Mouse (Mus musculus): ENCODE measurements around the gene Auts2. TPM values are rescaled to one million over a fixed set of nuclear protein-coding genes. Genes with fewer than 3 reads are reported as not detected.

Gene Auts2
- polyA plus RNA-seq, 1 experiment from 2014 or later, result 34.5 TPM

DNA sequence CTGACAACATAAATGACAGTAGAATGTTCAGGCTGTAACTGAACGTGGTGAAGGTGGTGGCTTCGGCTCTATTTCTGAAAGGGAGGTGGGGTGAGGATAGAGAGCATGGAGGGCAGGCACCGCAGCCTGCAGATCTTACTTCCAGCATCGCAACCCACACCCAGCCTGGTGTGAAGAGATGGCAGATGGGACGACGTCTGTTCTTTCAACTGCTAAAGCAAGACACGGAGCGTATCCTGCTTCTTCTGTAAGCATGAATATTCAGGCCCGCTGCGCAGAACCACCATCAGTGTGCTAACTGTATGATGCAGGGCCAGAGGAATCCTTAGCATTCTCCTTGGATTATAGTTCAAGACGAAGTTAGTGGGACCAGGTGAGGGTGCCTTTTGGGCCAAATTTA lies 513.5 kb downstream of the Auts2 start:
- peaks cover 34% of the 10 kb centered on the region for H3K4me1 ChIP-seq (ENCODE audit: control insufficient read depth, insufficient read depth, low read length)
- H3K27me3 ChIP-seq (replicated peaks; ENCODE audit: control insufficient read depth, insufficient read depth, low read length), result no peaks in the 10 kb centered on the region
- DNase-seq (ENCODE audit: low spot score) (peak; percentile 89), ATAC-seq (peak; percentile 47; the same call in 1 of the 2 replicates)
- H3K4me2 ChIP-seq (ENCODE audit: low read length), result no peak overlapping the region
- H3K27ac ChIP-seq (ENCODE audit: low read depth, low read length), result peak overlapping the region; percentile 59; the same call in 1 of the 2 replicates
- H3K4me3 ChIP-seq (ENCODE audit: low read depth, low read length), result no peak overlapping the region
- no peaks in the 10 kb centered on the region for H3K36me3 ChIP-seq (ENCODE audit: control insufficient read depth, insufficient read depth, low read length)
- no peaks in the 10 kb centered on the region for H3K9me3 ChIP-seq (replicated peaks; ENCODE audit: control insufficient read depth, low read length)
- 65% methylated on average over 11 of the region's 11 CpGs for WGBS
- H3K9ac ChIP-seq (ENCODE audit: low read length), result no peak overlapping the region

DNA sequence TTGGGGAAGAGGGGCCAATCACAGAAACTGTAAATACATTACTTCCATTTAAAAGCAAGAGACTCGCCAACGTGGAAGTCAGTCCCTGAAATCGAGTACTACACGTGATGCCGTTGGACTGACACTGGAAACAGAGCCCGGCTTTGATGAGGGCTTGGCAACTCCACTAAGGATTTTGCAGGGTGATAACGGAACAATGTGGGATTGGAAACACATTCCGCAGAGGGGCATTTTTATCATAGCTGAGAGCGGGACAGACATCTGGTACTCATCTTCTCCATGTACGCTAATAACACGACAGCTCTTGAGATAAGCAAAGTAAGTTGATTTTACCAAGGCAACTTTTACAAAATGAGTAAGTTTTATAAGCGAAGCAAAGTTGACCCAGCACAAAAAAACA lies 514.1 kb downstream of the Auts2 start:
- ATAC-seq (no peak), DNase-seq (ENCODE audit: low spot score) (peak; percentile 48)
- no peak overlapping the region for H3K4me3 ChIP-seq (ENCODE audit: low read depth, low read length)
- H3K4me1 ChIP-seq (ENCODE audit: control insufficient read depth, insufficient read depth, low read length), result peaks cover 32% of the 10 kb centered on the region
- no peaks in the 10 kb centered on the region for H3K36me3 ChIP-seq (ENCODE audit: control insufficient read depth, insufficient read depth, low read length)
- no peak overlapping the region for H3K27ac ChIP-seq (ENCODE audit: low read depth, low read length)
- no peaks in the 10 kb centered on the region for H3K9me3 ChIP-seq (replicated peaks; ENCODE audit: control insufficient read depth, low read length)
- no peak overlapping the region for H3K9ac ChIP-seq (ENCODE audit: low read length)
- H3K27me3 ChIP-seq (replicated peaks; ENCODE audit: control insufficient read depth, insufficient read depth, low read length), result no peaks in the 10 kb centered on the region
- no peak overlapping the region for H3K4me2 ChIP-seq (ENCODE audit: low read length)
- WGBS, result 71% methylated on average over 12 of the region's 12 CpGs

DNA sequence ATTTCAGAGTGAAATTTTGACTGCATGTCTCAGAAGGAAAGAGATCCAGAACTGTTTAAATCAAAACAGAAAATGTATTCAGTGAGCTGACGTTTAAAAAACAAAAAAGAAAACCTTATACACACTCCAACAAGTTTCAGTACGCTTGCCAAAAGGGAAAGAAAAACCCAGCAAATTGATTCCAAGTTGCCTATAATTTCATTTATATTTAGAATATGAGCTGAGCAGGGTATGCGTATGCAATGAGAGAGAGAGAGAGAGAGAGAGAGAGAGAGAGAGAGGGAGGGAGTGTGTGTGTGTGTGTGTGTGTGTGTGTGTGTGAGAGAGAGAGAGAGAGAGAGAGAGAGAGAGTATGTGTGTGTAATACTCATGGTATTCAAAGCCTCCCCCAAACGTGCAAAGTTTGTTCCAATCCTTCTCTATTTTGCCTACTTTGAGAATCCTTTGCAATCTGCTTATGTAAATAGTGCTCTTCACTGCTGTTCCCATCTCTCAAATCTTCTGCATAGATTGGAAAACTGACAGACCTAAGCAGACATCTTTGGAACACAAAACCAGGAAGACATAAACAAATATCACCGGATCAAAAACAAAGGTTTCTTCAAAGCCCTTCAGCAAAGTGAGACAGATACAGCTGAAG lies 515.2 kb downstream of the Auts2 start:
- no peaks in the 10 kb centered on the region for H3K36me3 ChIP-seq (ENCODE audit: control insufficient read depth, insufficient read depth, low read length)
- H3K4me2 ChIP-seq (ENCODE audit: low read length), result no peak overlapping the region
- H3K27ac ChIP-seq (ENCODE audit: low read depth, low read length), result no peak overlapping the region
- H3K4me3 ChIP-seq (ENCODE audit: low read depth, low read length), result no peak overlapping the region
- no peak for ATAC-seq
- WGBS, result 76% methylated on average over 5 of the region's 5 CpGs
- no peaks in the 10 kb centered on the region for H3K27me3 ChIP-seq (replicated peaks; ENCODE audit: control insufficient read depth, insufficient read depth, low read length)
- H3K9ac ChIP-seq (ENCODE audit: low read length), result no peak overlapping the region
- no peaks in the 10 kb centered on the region for H3K9me3 ChIP-seq (replicated peaks; ENCODE audit: control insufficient read depth, low read length)
- DNase-seq (ENCODE audit: low spot score), result peak; percentile 45
- peaks cover 23% of the 10 kb centered on the region for H3K4me1 ChIP-seq (ENCODE audit: control insufficient read depth, insufficient read depth, low read length)

DNA sequence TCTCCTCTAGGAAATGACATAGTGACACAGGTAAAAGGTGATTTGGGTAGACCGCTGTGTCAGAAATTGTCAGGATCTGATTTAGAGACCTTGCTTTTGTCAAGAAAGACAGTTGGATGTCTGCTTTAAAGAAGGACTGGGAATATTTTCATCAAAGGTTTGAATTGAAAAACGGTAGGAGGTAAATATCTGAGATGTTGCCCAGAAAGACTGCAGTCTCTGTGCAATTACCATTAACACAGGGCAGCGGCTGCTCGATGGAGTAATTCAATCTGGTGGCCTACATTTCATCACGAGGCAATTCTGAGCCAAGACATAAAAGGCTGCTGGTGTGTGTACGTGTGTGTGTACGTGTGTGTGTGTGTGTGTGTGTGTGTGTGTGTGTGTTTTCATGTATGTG lies 529.8 kb downstream of the Auts2 start:
- H3K27ac ChIP-seq (ENCODE audit: low read depth, low read length), result no peak overlapping the region
- peak; percentile 55 for DNase-seq (ENCODE audit: low spot score)

DNA sequence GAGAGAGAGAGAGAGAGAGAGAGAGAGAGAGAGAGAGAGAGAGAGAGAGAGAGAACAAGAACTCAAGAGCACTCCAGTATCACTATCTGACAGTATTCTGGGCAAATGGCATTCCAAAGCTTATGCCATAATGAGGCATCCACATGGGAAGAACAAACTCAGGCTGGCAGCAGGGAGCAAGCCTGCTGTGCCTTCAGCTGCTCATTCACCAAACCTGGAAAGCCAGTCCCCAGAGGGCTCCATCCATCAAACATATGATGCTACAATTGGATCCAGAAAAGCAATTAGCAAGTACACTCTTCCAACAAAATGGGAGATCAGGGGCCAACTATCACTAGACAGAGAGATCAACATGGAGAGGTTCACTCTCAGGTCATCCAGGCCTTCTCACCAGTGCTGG lies 531.3 kb downstream of the Auts2 start:
- DNase-seq (ENCODE audit: low spot score) (peak; percentile 76), ATAC-seq (no peak)
- H3K27me3 ChIP-seq (replicated peaks; ENCODE audit: control insufficient read depth, insufficient read depth, low read length), result no peaks in the 10 kb centered on the region
- H3K36me3 ChIP-seq (ENCODE audit: control insufficient read depth, insufficient read depth, low read length), result no peaks in the 10 kb centered on the region
- no peaks in the 10 kb centered on the region for H3K9me3 ChIP-seq (replicated peaks; ENCODE audit: control insufficient read depth, low read length)
- no peak overlapping the region for H3K9ac ChIP-seq (ENCODE audit: low read length)
- H3K27ac ChIP-seq (ENCODE audit: low read depth, low read length), result no peak overlapping the region
- H3K4me1 ChIP-seq (ENCODE audit: control insufficient read depth, insufficient read depth, low read length), result peaks cover 7% of the 10 kb centered on the region
- no peak overlapping the region for H3K4me3 ChIP-seq (ENCODE audit: low read depth, low read length)
- H3K4me2 ChIP-seq (ENCODE audit: low read length), result no peak overlapping the region

More for the DNA sequence above, 529.8 kb downstream of the Auts2 start:
- H3K9ac ChIP-seq (ENCODE audit: low read length), result no peak overlapping the region
- no peak for ATAC-seq
- 70% methylated on average over 7 of the region's 7 CpGs for WGBS
- H3K4me3 ChIP-seq (ENCODE audit: low read depth, low read length), result no peak overlapping the region
- no peaks in the 10 kb centered on the region for H3K27me3 ChIP-seq (replicated peaks; ENCODE audit: control insufficient read depth, insufficient read depth, low read length)
- no peak overlapping the region for H3K4me2 ChIP-seq (ENCODE audit: low read length)
- H3K4me1 ChIP-seq (ENCODE audit: control insufficient read depth, insufficient read depth, low read length), result peaks cover 2% of the 10 kb centered on the region
- no peaks in the 10 kb centered on the region for H3K36me3 ChIP-seq (ENCODE audit: control insufficient read depth, insufficient read depth, low read length)
- no peaks in the 10 kb centered on the region for H3K9me3 ChIP-seq (replicated peaks; ENCODE audit: control insufficient read depth, low read length)

DNA sequence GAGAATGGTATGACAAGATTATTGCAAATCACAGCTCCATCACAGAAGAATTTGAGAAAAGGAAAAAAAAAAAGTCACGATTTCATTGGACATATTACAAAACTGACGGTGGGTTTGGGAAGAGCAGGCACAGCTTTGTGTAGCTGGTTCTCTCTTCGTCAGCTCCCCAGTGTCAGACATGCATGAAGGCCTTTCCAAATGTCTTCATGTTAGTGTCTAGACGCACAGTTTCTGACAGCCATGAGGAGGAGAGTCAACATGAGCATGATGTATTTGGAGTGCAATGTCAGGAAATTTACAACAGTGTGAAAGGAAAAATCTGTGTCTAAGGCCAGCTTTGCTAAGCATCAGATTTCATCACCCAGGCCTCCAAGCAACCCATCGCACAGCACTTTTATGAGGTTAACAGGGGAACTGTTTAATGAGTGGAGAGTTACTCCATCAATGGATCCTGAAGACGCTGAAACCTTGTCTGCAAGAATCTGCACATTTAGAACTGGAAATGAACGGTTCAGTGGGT lies 534.4 kb downstream of the Auts2 start:
- peaks cover 7% of the 10 kb centered on the region for H3K4me1 ChIP-seq (ENCODE audit: control insufficient read depth, insufficient read depth, low read length)
- no peak overlapping the region for H3K9ac ChIP-seq (ENCODE audit: low read length)
- no peak overlapping the region for H3K4me3 ChIP-seq (ENCODE audit: low read depth, low read length)
- H3K9me3 ChIP-seq (replicated peaks; ENCODE audit: control insufficient read depth, low read length), result no peaks in the 10 kb centered on the region
- no peaks in the 10 kb centered on the region for H3K27me3 ChIP-seq (replicated peaks; ENCODE audit: control insufficient read depth, insufficient read depth, low read length)
- no peak overlapping the region for H3K4me2 ChIP-seq (ENCODE audit: low read length)
- WGBS, result 38% methylated on average over 7 of the region's 7 CpGs
- H3K27ac ChIP-seq (ENCODE audit: low read depth, low read length), result no peak overlapping the region
- ATAC-seq, result no peak
- DNase-seq (ENCODE audit: low spot score), result peak; percentile 51
- no peaks in the 10 kb centered on the region for H3K36me3 ChIP-seq (ENCODE audit: control insufficient read depth, insufficient read depth, low read length)

DNA sequence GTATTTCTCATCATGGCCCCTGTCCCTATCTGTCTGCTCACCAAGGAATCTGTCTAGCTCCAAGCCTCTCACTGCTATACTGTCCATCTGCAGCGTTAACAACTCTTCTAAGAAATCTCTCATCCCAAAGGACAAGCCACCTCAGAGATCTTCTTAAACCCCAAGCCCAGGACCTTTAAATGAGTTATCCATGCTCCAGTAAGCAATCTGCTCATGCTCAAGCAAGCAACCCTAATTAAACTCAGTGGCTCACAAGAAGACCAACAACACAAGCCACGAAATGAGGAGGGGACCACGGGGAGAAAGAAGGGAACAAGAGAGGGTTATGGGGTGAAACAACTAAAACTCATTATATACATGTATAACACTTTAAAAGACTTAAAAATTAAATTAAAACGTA lies 535.2 kb downstream of the Auts2 start:
- no peak overlapping the region for H3K4me3 ChIP-seq (ENCODE audit: low read depth, low read length)
- ATAC-seq, result no peak
- no peak for DNase-seq (ENCODE audit: low spot score)
- H3K27me3 ChIP-seq (replicated peaks; ENCODE audit: control insufficient read depth, insufficient read depth, low read length), result no peaks in the 10 kb centered on the region
- H3K27ac ChIP-seq (ENCODE audit: low read depth, low read length), result no peak overlapping the region
- peaks cover 7% of the 10 kb centered on the region for H3K4me1 ChIP-seq (ENCODE audit: control insufficient read depth, insufficient read depth, low read length)
- WGBS, result 18% methylated on average over 4 of the region's 4 CpGs
- H3K9ac ChIP-seq (ENCODE audit: low read length), result no peak overlapping the region
- no peaks in the 10 kb centered on the region for H3K9me3 ChIP-seq (replicated peaks; ENCODE audit: control insufficient read depth, low read length)
- H3K36me3 ChIP-seq (ENCODE audit: control insufficient read depth, insufficient read depth, low read length), result no peaks in the 10 kb centered on the region
- H3K4me2 ChIP-seq (ENCODE audit: low read length), result no peak overlapping the region

DNA sequence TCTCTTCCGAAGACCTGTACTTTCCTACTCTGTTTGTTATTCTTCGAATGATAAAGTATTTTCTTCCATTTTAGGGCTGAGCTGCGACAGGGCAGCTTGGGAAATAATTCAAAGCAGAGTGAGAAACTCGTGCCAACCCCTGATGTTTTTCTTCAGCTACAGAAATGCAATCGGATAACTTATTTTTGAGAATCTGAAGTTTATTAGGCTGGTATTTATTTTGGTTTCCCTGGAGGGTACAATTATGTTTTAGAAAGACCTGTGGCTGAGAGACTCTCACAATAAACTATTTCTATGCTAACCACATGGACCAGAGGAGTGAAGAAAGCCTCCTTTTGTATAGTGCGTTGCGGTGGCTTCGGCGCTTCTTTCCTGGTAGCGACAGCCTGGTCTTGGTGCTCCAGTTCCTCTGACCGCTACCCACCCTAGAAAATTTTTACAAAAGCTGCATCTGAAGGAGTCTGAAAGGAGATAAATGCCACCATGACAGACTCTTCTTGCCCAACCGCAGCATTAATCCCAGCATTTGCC lies 550.4 kb downstream of the Auts2 start:
- DNase-seq (ENCODE audit: low spot score), result no peak
- H3K4me2 ChIP-seq (ENCODE audit: low read length), result no peak overlapping the region
- 67% methylated on average over 12 of the region's 12 CpGs for WGBS
- H3K9ac ChIP-seq (ENCODE audit: low read length), result no peak overlapping the region
- H3K4me3 ChIP-seq (ENCODE audit: low read depth, low read length), result no peak overlapping the region
- H3K4me1 ChIP-seq (ENCODE audit: control insufficient read depth, insufficient read depth, low read length), result no peaks in the 10 kb centered on the region; the same call in 1 of the 2 replicates
- no peaks in the 10 kb centered on the region for H3K36me3 ChIP-seq (ENCODE audit: control insufficient read depth, insufficient read depth, low read length)
- no peak overlapping the region for H3K27ac ChIP-seq (ENCODE audit: low read depth, low read length)
- no peaks in the 10 kb centered on the region for H3K27me3 ChIP-seq (replicated peaks; ENCODE audit: control insufficient read depth, insufficient read depth, low read length)
- H3K9me3 ChIP-seq (replicated peaks; ENCODE audit: control insufficient read depth, low read length), result no peaks in the 10 kb centered on the region
- no peak for ATAC-seq

DNA sequence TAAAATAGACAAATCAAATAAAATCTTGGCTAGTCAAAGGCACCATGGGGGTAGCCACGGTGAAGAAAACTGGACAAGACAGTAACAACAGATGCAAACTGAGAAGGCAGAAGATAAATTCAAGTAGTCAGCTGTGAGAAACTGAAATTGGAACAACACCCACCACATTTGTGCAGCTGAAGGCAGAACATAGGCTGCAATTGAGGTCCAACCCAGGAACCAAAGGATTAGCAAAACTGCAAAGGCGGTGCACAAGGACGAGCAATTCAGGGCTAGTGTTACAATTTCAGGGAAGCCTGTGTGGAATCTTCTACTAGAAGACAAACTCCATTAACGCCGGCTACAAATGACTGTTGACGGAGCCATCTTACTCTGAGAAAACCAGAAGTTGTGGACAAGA lies 550.9 kb downstream of the Auts2 start:
- Histone ChIP-seq H3K4me2 (ENCODE audit: low read length) (no peak overlapping the region), H3K36me3 (ENCODE audit: control insufficient read depth, insufficient read depth, low read length) (no peaks in the 10 kb centered on the region), H3K4me3 (ENCODE audit: low read depth, low read length) (no peak overlapping the region), H3K9ac (ENCODE audit: low read length) (no peak overlapping the region), H3K4me1 (ENCODE audit: control insufficient read depth, insufficient read depth, low read length) (no peaks in the 10 kb centered on the region; the same call in 1 of the 2 replicates), H3K27ac (ENCODE audit: low read depth, low read length) (no peak overlapping the region), H3K9me3 (replicated peaks; ENCODE audit: control insufficient read depth, low read length) (no peaks in the 10 kb centered on the region), H3K27me3 (replicated peaks; ENCODE audit: control insufficient read depth, insufficient read depth, low read length) (no peaks in the 10 kb centered on the region)
- DNase-seq (ENCODE audit: low spot score) (no peak), ATAC-seq (no peak)
- WGBS, result 85% methylated on average over 6 of the region's 6 CpGs
